Mouse (Mus musculus): ENCODE results near the gene Pdcd10.

GRCm38 (mm10) chr3:75579352-75579751 lies 22.7 kb upstream of the Pdcd10 start:
- TF ChIP-seq CTCF (IDR thresholded peaks at IDR 0.05; ENCODE audit: low read depth) (no peak), EP300 (IDR thresholded peaks at IDR 0.05; ENCODE audit: low read depth) (no peak)

Data from heart, postnatal 0 days (tissue).